Mouse (Mus musculus) right cerebral cortex, postnatal 14 days (tissue): ENCODE results near the gene Shc2.

Experiments used
- DNase-seq: peaks from one replicate; pipeline ENCODE4 v3.0.0; 2022

The Shc2 gene

GRCm38 (mm10) chr10:79612192-79613135 lies 25.3 kb downstream of the Shc2 start:
- no peak for DNase-seq

- no peak for DNase-seq
Measured at GRCm38 (mm10) chr10:79611296-79611695, 26.4 kb downstream of the Shc2 start.

GRCm38 (mm10) chr10:79609276-79609675 lies 28.4 kb downstream of the Shc2 start:
- DNase-seq, result no peak

- DNase-seq, result no peak
Measured at GRCm38 (mm10) chr10:79607892-79608291, 29.8 kb downstream of the Shc2 start.

- DNase-seq, result no peak
Measured at GRCm38 (mm10) chr10:79606537-79606936, 31.2 kb downstream of the Shc2 start.

- no peak for DNase-seq
Measured at GRCm38 (mm10) chr10:79597936-79598230, 39.8 kb downstream of the Shc2 start.

GRCm38 (mm10) chr10:79597051-79597935 lies 40.4 kb downstream of the Shc2 start:
- DNase-seq, result peak; percentile 78

- no peak for DNase-seq
Measured at GRCm38 (mm10) chr10:79595590-79595929, 42.2 kb downstream of the Shc2 start.

- peak; percentile 51 for DNase-seq
Measured at GRCm38 (mm10) chr10:79594872-79595589, 42.7 kb downstream of the Shc2 start.

GRCm38 (mm10) chr10:79594111-79594510 lies 43.6 kb downstream of the Shc2 start:
- DNase-seq, result no peak

- no peak for DNase-seq
Measured at GRCm38 (mm10) chr10:79590702-79591101, 47.0 kb downstream of the Shc2 start.

GRCm38 (mm10) chr10:79587752-79588126 lies 50.0 kb downstream of the Shc2 start:
- DNase-seq, result no peak

- no peak for DNase-seq
Measured at GRCm38 (mm10) chr10:79587061-79587751, 50.5 kb downstream of the Shc2 start, which contains the start of gene Theg. TSS of gene Theg (minus strand) at chr10:79587331.

- DNase-seq, result no peak
Measured at GRCm38 (mm10) chr10:79586243-79586642, 51.5 kb downstream of the Shc2 start.

- DNase-seq, result no peak
Measured at GRCm38 (mm10) chr10:79585723-79586122, 52.0 kb downstream of the Shc2 start.

GRCm38 (mm10) chr10:79585136-79585535 lies 52.6 kb downstream of the Shc2 start:
- no peak for DNase-seq

- no peak for DNase-seq
Measured at GRCm38 (mm10) chr10:79584426-79584825, 53.3 kb downstream of the Shc2 start.

GRCm38 (mm10) chr10:79584021-79584420 lies 53.7 kb downstream of the Shc2 start:
- no peak for DNase-seq

GRCm38 (mm10) chr10:79581501-79581900 lies 56.2 kb downstream of the Shc2 start:
- DNase-seq, result no peak

- peak; percentile 73 for DNase-seq
Measured at GRCm38 (mm10) chr10:79580811-79581210, 56.9 kb downstream of the Shc2 start.

- DNase-seq, result no peak
Measured at GRCm38 (mm10) chr10:79580356-79580755, 57.4 kb downstream of the Shc2 start.

- no peak for DNase-seq
Measured at GRCm38 (mm10) chr10:79579781-79580180, 57.9 kb downstream of the Shc2 start.

GRCm38 (mm10) chr10:79578891-79579290 lies 58.8 kb downstream of the Shc2 start:
- DNase-seq, result no peak
